Mouse (Mus musculus) layer of hippocampus, adult 2 months (tissue): ENCODE measurements around the gene Acot10. TPM values are rescaled to one million over a fixed set of nuclear protein-coding genes. Genes with fewer than 3 reads are reported as not detected.
"Not testable (repeated sequence)": the region's sequence is repeated elsewhere in the genome, so short reads cannot be mapped to it uniquely, and the experiment has no call there.

Experiments used
- DNase-seq, 2 experiments: peaks; one replicate each; pipeline ENCODE4 v3.0.0; 2022; ENCODE audit warnings: low spot score in 2 of 2
- H3K27ac ChIP-seq: fragments of 200-600 bp; 2 replicates; pipeline ENCODE4 v1.8.1; 2022
- H3K4me3 ChIP-seq: fragments of 200-600 bp; 2 replicates; pipeline ENCODE4 v1.8.1; 2022; ENCODE audit warnings: mild to moderate bottlenecking
- CTCF ChIP-seq: fragments of 200-600 bp; conservative IDR thresholded peaks from 2 replicates; pipeline ENCODE4 v1.8.1; 2022; ENCODE audit warnings: antibody characterized with exemption, mild to moderate bottlenecking, moderate library complexity
- long read RNA-seq, 2 experiments: library from polyadenylated mRNA; stranded (forward); transcript quantifications; one replicate each; pipeline ENCODE4 v2.0.0; 2021; ENCODE audit warnings: borderline mapping rate in 2 of 2
- total RNA-seq, 2 experiments: library from RNA; stranded (reverse); gene quantifications; 2 replicates each; pipeline ENCODE4 v1.2.3; 2021

Gene Acot10
- total RNA-seq: not detected
- long read RNA-seq, experiment 1: 0 reads
- long read RNA-seq, experiment 2: 0 reads

GRCm38 (mm10) chr15:20666650-20667049 is at the start of gene Acot10:
Acot10 (minus strand) TSS chr15:20666750.
- Histone ChIP-seq H3K4me3 (no peak within 1 kb of the TSS), H3K27ac (no peak within 1 kb of the TSS)
- DNase-seq: no peak
- no peak for TF ChIP-seq CTCF

GRCm38 (mm10) chr15:20711859-20712258 is 45.3 kb upstream of the Acot10 start:
- no peak overlapping the region for H3K4me3 ChIP-seq
- H3K27ac ChIP-seq: no peak overlapping the region
- no peak for DNase-seq
- TF ChIP-seq CTCF: no peak

GRCm38 (mm10) chr15:20696229-20696628 is 29.7 kb upstream of the Acot10 start:
- DNase-seq: no peak
- H3K4me3 ChIP-seq: no peak overlapping the region
- no peak for TF ChIP-seq CTCF
- no peak overlapping the region for H3K27ac ChIP-seq

- Histone ChIP-seq H3K4me3 (no peak overlapping the region), H3K27ac (no peak overlapping the region)
- DNase-seq: no peak
- TF ChIP-seq CTCF: no peak
These were observed 17.6 kb upstream of the Acot10 start for GRCm38 (mm10) chr15:20684200-20684599.

GRCm38 (mm10) chr15:20682719-20683118 is 16.2 kb upstream of the Acot10 start:
- DNase-seq: no peak
- no peak overlapping the region for H3K27ac ChIP-seq
- TF ChIP-seq CTCF: no peak
- no peak overlapping the region for H3K4me3 ChIP-seq

- not testable (repeated sequence) for DNase-seq, H3K4me3 ChIP-seq, H3K27ac ChIP-seq
These were observed 3.0 kb upstream of the Acot10 start for GRCm38 (mm10) chr15:20669507-20669906.

- no peak for TF ChIP-seq CTCF
These were observed 1.4 kb upstream of the Acot10 start for GRCm38 (mm10) chr15:20667989-20668388.

GRCm38 (mm10) chr15:20667350-20667749 is 800 bp upstream of the Acot10 start:
- TF ChIP-seq CTCF: no peak
- Histone ChIP-seq H3K27ac (no peak overlapping the region), H3K4me3 (no peak overlapping the region)
- DNase-seq: peak; percentile 12 to 13

More at GRCm38 (mm10) chr15:20667989-20668388, 1.4 kb upstream of the Acot10 start:
- Histone ChIP-seq H3K4me3 (no peak overlapping the region), H3K27ac (no peak overlapping the region)
- no peak for DNase-seq

- DNase-seq: no peak
- Histone ChIP-seq H3K27ac (no peak overlapping the region), H3K4me3 (no peak overlapping the region)
- no peak for TF ChIP-seq CTCF
These were observed 6.3 kb downstream of the Acot10 start for GRCm38 (mm10) chr15:20660221-20660620.

GRCm38 (mm10) chr15:20642905-20643414 is 23.6 kb downstream of the Acot10 start:
- Histone ChIP-seq H3K4me3 (no peak overlapping the region), H3K27ac (no peak overlapping the region)
- TF ChIP-seq CTCF: no peak
- DNase-seq: no peak

GRCm38 (mm10) chr15:20639155-20639554 is 27.4 kb downstream of the Acot10 start:
- Histone ChIP-seq H3K4me3 (no peak overlapping the region), H3K27ac (no peak overlapping the region)
- no peak for DNase-seq
- TF ChIP-seq CTCF: no peak

GRCm38 (mm10) chr15:20634593-20634992 is 32.0 kb downstream of the Acot10 start:
- DNase-seq: no peak
- no peak overlapping the region for H3K4me3 ChIP-seq
- no peak for TF ChIP-seq CTCF
- no peak overlapping the region for H3K27ac ChIP-seq

Other genes with a start within 250 kb of the Acot10 start
- 10 to 100 TPM; 25.0 to 28.6 TPM for gene Cdh12, start 217.5 kb downstream of the Acot10 start, total RNA-seq